Mouse (Mus musculus) hindbrain, embryonic 14.5 days (tissue): ENCODE results near the gene Brca1. TPM values are rescaled to one million over a fixed set of nuclear protein-coding genes. Genes with fewer than 3 reads are reported as not detected.

ENCODE experiments used
- ATAC-seq: fragments of 200-750 bp; cut with Nextera tagmentation; 2 replicates; pipeline ENCODE4 v1.8.0; 2017; ENCODE audit warnings: moderate number of reproducible peaks, mild to moderate bottlenecking, moderate TSS enrichment, moderate library complexity; ENCODE audit not compliant: low FRiP score
- DNase-seq: peaks from one replicate; pipeline ENCODE4 v3.0.0-alpha.2; 2015; ENCODE audit warnings: low spot score
- H3K27ac ChIP-seq: fragments of 300-500 bp; sonication (generic); 2 replicates; pipeline ENCODE4 v1.5.1; 2014; ENCODE audit warnings: mild to moderate bottlenecking, moderate library complexity
- H3K27me3 ChIP-seq: fragments of 300-500 bp; sonication (generic); 2 replicates; pipeline ENCODE4 v1.6.1; 2014; ENCODE audit warnings: mild to moderate bottlenecking, low read length, mixed read lengths; ENCODE audit not compliant: control insufficient read depth, insufficient read depth
- H3K36me3 ChIP-seq: fragments of 300-500 bp; sonication (generic); replicated peaks from 2 replicates; pipeline ENCODE4 v1.6.1; 2014; ENCODE audit not compliant: control insufficient read depth, insufficient read depth
- H3K4me1 ChIP-seq: fragments of 300-500 bp; sonication (generic); replicated peaks from 2 replicates; pipeline ENCODE4 v1.6.1; 2014; ENCODE audit warnings: antibody characterized with exemption, low read length, mixed read lengths; ENCODE audit not compliant: control insufficient read depth, insufficient read depth
- H3K4me2 ChIP-seq: fragments of 300-500 bp; sonication (generic); replicated peaks from 2 replicates; pipeline ENCODE4 v1.6.1; 2014; ENCODE audit warnings: mild to moderate bottlenecking, moderate library complexity
- H3K4me3 ChIP-seq: fragments of 300-500 bp; sonication (generic); replicated peaks from 2 replicates; pipeline ENCODE4 v1.5.1; 2014; ENCODE audit warnings: mild to moderate bottlenecking, low read length
- H3K9ac ChIP-seq: fragments of 300-500 bp; sonication (generic); 2 replicates; pipeline ENCODE4 v1.6.1; 2014
- H3K9me3 ChIP-seq: fragments of 300-500 bp; sonication (generic); 2 replicates; pipeline ENCODE4 v1.6.1; 2016; ENCODE audit warnings: low read length; ENCODE audit not compliant: control insufficient read depth
- WGBS: fragments of 180-500 bp; shearing (Covaris S2); extraction: QIAGEN DNeasy Blood & Tissue Kit; methylation state at CpG from one replicate; pipeline ENCODE4 v1.1.7; 2014; 5-methylcytosine and 5-hydroxymethylcytosine counted together
- polyA plus RNA-seq: library from polyadenylated mRNA; unstranded; fragments of >200 nt; fragmentation: Nextera tagmentation; extraction: Ambion mirVana; gene quantifications from 2 replicates; pipeline ENCODE4 v1.2.1, GENCODE M21; 2014

Gene Brca1
- polyA plus RNA-seq, 1 experiment from 2014 or later: 3.2 TPM

DNA sequence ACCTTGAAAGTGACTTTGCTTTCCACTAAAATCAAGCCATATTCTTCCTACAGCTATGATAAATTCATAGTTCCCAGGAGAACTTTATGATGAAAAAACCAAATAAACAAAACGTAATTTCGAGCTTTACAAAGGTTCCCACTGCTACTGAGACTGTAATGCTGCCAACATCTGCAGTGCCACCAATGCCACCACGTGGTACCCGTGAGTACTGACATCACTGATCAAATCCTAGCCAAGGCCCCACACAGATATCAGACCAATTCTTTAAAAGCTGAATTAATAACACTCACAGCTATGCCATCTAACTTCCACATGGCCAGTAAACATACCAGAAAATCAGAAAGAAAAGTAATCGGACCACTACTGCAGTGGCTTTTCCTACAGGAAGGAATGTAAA is 32.8 kb downstream of the Brca1 start:
- DNase-seq: no peak
- H3K27ac ChIP-seq: no peak overlapping the region
- H3K4me2 ChIP-seq: no peak overlapping the region
- H3K27me3 ChIP-seq: no peaks in the 10 kb centered on the region
- no peak for ATAC-seq
- H3K4me3 ChIP-seq: no peak overlapping the region
- no peaks in the 10 kb centered on the region for H3K9me3 ChIP-seq
- no peaks in the 10 kb centered on the region for H3K4me1 ChIP-seq
- 82% methylated on average over 5 of the region's 5 CpGs for WGBS
- no peaks in the 10 kb centered on the region for H3K36me3 ChIP-seq
- H3K9ac ChIP-seq: no peak overlapping the region

DNA sequence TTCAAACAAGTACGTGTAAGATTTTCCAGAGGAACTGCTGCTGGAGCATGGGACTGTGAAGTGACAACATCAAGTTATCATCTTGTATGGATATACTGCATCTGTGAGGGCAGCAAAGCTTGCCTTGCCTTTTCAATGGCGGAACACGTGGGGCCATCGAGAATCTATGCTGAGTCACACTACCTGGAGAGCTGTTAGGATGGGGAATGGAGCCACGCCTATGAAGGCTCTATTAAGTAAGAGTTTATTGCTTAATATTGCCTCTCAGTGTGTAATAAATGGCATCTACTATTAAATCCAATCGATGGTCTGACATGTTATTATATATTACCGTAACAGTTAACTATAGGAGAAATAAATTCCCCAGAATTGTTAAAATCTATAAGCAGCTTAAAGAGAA is 44.7 kb downstream of the Brca1 start:
- no peak overlapping the region for H3K4me2 ChIP-seq
- no peaks in the 10 kb centered on the region for H3K27me3 ChIP-seq
- no peak overlapping the region for H3K9ac ChIP-seq
- H3K4me1 ChIP-seq: no peaks in the 10 kb centered on the region
- ATAC-seq (no peak), DNase-seq (no peak)
- no peak overlapping the region for H3K27ac ChIP-seq
- WGBS: 95% methylated on average over 7 of the region's 7 CpGs
- H3K36me3 ChIP-seq: no peaks in the 10 kb centered on the region
- no peak overlapping the region for H3K4me3 ChIP-seq
- no peaks in the 10 kb centered on the region for H3K9me3 ChIP-seq

DNA sequence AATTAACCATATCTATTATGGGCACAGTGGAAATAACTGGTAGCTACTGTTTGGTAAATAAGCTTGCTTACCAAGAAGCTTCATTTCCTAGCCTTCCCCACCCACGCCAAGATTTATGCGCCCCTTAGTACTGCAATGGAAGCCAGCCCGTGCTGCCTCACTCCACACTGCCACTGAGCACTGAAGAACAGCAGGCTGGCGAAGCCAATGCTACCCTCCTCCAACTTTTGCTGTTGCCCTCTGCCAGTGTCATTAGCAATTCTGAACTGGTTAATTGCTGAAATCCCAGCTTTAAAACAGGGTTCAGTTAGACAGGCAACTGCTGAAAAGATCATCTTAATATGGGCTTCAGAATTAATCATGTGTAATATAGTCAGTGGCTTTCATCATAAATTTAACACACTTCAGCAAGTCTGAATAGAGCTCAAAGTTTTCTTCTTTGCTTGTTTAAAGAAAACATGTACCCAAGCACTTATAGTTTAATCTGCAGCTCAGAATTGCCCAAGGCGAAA is 45.4 kb downstream of the Brca1 start:
- no peaks in the 10 kb centered on the region for H3K36me3 ChIP-seq
- H3K9me3 ChIP-seq: no peaks in the 10 kb centered on the region
- no peak overlapping the region for H3K4me3 ChIP-seq
- H3K27ac ChIP-seq: no peak overlapping the region
- 84% methylated on average over 5 of the region's 5 CpGs for WGBS
- no peak overlapping the region for H3K9ac ChIP-seq
- DNase-seq: no peak
- no peak overlapping the region for H3K4me2 ChIP-seq
- no peaks in the 10 kb centered on the region for H3K4me1 ChIP-seq
- ATAC-seq: no peak
- H3K27me3 ChIP-seq: no peaks in the 10 kb centered on the region

- H3K27ac ChIP-seq: no peak overlapping the region
These were observed 65.6 kb downstream of the Brca1 start for GRCm38 (mm10) chr11:101486126-101486525.

DNA sequence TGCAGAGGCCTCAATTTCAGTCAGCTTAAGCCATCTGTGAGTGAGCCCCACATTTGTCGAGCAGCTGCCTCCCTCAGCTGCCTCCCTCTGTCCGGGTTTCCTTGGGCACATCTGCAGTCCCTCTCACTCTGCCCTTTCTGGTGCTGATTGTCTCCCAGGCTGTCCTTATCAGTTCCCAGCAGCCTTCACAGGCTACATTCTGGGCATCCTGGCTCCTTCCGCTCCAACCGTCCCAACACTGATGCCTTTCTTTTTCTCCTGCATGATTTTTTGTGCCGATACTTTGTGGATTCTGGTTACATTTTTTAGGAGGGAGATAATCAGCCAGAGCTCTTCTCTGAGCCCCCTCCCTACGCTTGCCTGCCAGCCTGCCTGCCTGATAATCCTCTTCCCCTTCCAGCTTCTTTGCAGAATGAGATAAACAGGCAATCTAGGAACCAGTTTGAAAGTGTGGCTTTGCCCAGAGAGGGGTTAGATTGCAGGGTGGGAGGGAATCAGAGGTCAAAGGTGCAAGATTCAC is 66.2 kb downstream of the Brca1 start:
- DNase-seq (no peak), ATAC-seq (no peak)
- H3K4me3 ChIP-seq: no peak overlapping the region
- H3K36me3 ChIP-seq: 0 out of 2 replicates have a peak, but pooled peaks cover 5% of the 10 kb centered on the region
- H3K27ac ChIP-seq: no peak overlapping the region
- H3K4me2 ChIP-seq: no peak overlapping the region
- no peaks in the 10 kb centered on the region for H3K9me3 ChIP-seq
- no peaks in the 10 kb centered on the region for H3K27me3 ChIP-seq
- H3K9ac ChIP-seq: no peak overlapping the region; the same call in 1 of the 2 replicates
- 48% methylated on average over 6 of the region's 6 CpGs for WGBS
- H3K4me1 ChIP-seq: 0 out of 2 replicates have a peak, but pooled peaks cover 5% of the 10 kb centered on the region

More at GRCm38 (mm10) chr11:101486126-101486525, 65.6 kb downstream of the Brca1 start:
- 75% methylated on average over 6 of the region's 6 CpGs for WGBS
- H3K9ac ChIP-seq: no peak overlapping the region
- H3K36me3 ChIP-seq: 0 out of 2 replicates have a peak, but pooled peaks cover 5% of the 10 kb centered on the region
- no peak overlapping the region for H3K4me3 ChIP-seq
- H3K27me3 ChIP-seq: no peaks in the 10 kb centered on the region
- no peak for DNase-seq
- no peak for ATAC-seq
- H3K4me1 ChIP-seq: 0 out of 2 replicates have a peak, but pooled peaks cover 5% of the 10 kb centered on the region
- no peaks in the 10 kb centered on the region for H3K9me3 ChIP-seq
- H3K4me2 ChIP-seq: no peak overlapping the region

DNA sequence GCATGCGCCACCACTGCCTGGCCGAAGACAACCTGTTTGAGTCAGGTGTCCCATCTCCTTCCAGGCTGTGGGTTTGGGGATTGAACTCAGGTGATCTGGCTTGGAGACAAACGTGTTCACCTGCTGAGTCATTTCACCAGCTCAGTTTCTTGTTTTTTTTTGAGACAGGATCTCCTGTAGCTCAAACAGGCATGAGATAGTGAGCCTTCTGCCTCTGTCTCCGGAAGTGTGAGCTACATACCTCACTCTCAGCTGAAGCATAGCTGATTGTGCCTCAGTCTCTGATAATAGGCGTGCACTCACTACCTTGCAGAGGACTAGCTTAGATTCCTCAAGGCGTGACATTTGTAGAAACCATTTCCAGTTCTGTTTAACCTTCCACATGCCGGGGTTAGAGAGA is 66.9 kb downstream of the Brca1 start:
- Histone ChIP-seq H3K9ac (no peak overlapping the region), H3K27ac (no peak overlapping the region), H3K9me3 (no peaks in the 10 kb centered on the region), H3K27me3 (no peaks in the 10 kb centered on the region), H3K36me3 (0 out of 2 replicates have a peak, but pooled peaks cover 5% of the 10 kb centered on the region), H3K4me2 (no peak overlapping the region), H3K4me3 (no peak overlapping the region), H3K4me1 (0 out of 2 replicates have a peak, but pooled peaks cover 5% of the 10 kb centered on the region)
- 92% methylated on average over 7 of the region's 7 CpGs for WGBS
- ATAC-seq: no peak
- no peak for DNase-seq

DNA sequence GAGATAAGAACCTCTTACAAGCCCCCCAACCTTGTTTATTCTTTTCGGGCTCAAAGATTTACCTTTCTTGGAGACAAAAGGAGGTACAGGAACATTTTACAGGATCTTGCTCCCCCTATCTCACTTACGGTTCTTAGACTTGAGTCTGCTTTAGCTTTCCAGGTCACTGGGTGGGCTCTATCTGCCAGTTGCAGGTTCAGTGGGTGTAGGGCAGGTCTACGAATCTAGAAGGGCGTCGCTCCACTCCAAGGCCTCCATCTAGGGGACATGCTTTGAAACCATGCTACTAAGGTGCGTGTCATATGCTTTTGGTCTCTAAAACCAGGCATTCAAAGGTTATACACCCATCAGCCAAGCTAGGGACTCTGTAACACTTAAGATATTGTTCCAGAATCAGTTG is 67.5 kb downstream of the Brca1 start:
- H3K4me3 ChIP-seq: no peak overlapping the region
- no peaks in the 10 kb centered on the region for H3K27me3 ChIP-seq
- H3K4me2 ChIP-seq: no peak overlapping the region
- DNase-seq (no peak), ATAC-seq (no peak)
- H3K9ac ChIP-seq: no peak overlapping the region
- H3K36me3 ChIP-seq: 0 out of 2 replicates have a peak, but pooled peaks cover 5% of the 10 kb centered on the region
- 59% methylated on average over 6 of the region's 6 CpGs for WGBS
- H3K27ac ChIP-seq: peak overlapping the region; percentile 21; the same call in 1 of the 2 replicates
- H3K9me3 ChIP-seq: no peaks in the 10 kb centered on the region
- H3K4me1 ChIP-seq: peaks cover 9% of the 10 kb centered on the region; the same call in 1 of the 2 replicates

- Histone ChIP-seq H3K9me3 (no peaks in the 10 kb centered on the region), H3K36me3 (0 out of 2 replicates have a peak, but pooled peaks cover 5% of the 10 kb centered on the region), H3K4me2 (no peak overlapping the region), H3K4me3 (no peak overlapping the region), H3K27ac (peak overlapping the region; percentile 43; the same call in 1 of the 2 replicates), H3K9ac (no peak overlapping the region), H3K27me3 (no peaks in the 10 kb centered on the region), H3K4me1 (peaks cover 13% of the 10 kb centered on the region; the same call in 1 of the 2 replicates)
- DNase-seq: no peak
- ATAC-seq: no peak
- WGBS: 15% methylated on average over 3 of the region's 3 CpGs
These were observed 68.0 kb downstream of the Brca1 start for GRCm38 (mm10) chr11:101483804-101484203.

DNA sequence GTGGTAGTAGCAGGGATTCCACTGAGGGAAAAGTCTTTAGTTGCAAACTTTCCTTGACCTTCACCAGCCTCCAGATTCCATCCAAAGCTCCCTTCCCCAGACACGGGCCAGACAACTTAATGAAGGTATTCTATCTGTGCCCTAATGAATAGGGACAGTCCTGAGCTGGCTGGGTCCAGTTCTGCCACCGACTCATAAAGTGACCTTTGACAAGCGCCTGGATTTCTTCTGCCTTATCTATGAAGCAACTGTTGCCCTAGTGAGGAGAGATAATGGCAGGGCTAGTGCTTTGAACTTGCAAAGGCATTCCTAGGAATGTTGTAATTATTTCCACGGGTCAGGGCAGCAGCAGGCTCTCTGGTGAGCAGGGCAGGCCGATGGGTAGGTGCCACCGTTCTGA is 70.8 kb downstream of the Brca1 start:
- Histone ChIP-seq H3K4me2 (no peak overlapping the region), H3K36me3 (no peaks in the 10 kb centered on the region), H3K27ac (no peak overlapping the region), H3K9ac (no peak overlapping the region), H3K4me1 (peaks cover 25% of the 10 kb centered on the region), H3K4me3 (no peak overlapping the region), H3K27me3 (no peaks in the 10 kb centered on the region), H3K9me3 (no peaks in the 10 kb centered on the region)
- ATAC-seq (no peak), DNase-seq (no peak)
- WGBS: 58% methylated on average over 6 of the region's 6 CpGs
